Mouse (Mus musculus) adrenal gland, postnatal 25 days (tissue): Measurements from ENCODE around the gene Atp6v0e. TPM values are rescaled to one million over a fixed set of nuclear protein-coding genes. Genes with fewer than 3 reads are reported as not detected.
A peak's percentile ranks its signal among the peaks of the same experiment; 100 is the strongest.

Experiments
- DNase-seq: peaks from one replicate; pipeline ENCODE4 v3.0.0; 2021; ENCODE audit warnings: mixed read lengths
- long read RNA-seq: library from polyadenylated mRNA; stranded (forward); transcript quantifications from one replicate; pipeline ENCODE4 v2.0.0, GENCODE M21; 2021
- total RNA-seq: library from RNA; stranded (reverse); gene quantifications from 2 replicates; pipeline ENCODE4 v1.2.3, GENCODE M21; 2021

The Atp6v0e gene
- total RNA-seq, result 172 and 213 TPM in 2 replicates
- long read RNA-seq, transcript Atp6v0e-201 (4 exons, 823 nt), result major isoform, 106 of 156 reads
- long read RNA-seq, partial matches to known transcripts, result 1 of 156 reads
- long read RNA-seq, other reads (novel, unspliced or antisense), result 49 of 156 reads

- DNase-seq, result peak; percentile 99
Observed at GRCm38 (mm10) chr17:26662978-26663683, at the start of gene Atp6v0e. Gene Atp6v0e (plus strand): TSS chr17:26663231.

- DNase-seq, result no peak
Observed at GRCm38 (mm10) chr17:26614286-26614685, 48.7 kb upstream of the Atp6v0e start.

GRCm38 (mm10) chr17:26614708-26615486 lies 48.1 kb upstream of the Atp6v0e start:
- DNase-seq, result no peak

- no peak for DNase-seq
Observed at GRCm38 (mm10) chr17:26616696-26617095, 46.3 kb upstream of the Atp6v0e start.

GRCm38 (mm10) chr17:26618498-26618897 lies 44.5 kb upstream of the Atp6v0e start:
- DNase-seq, result no peak

GRCm38 (mm10) chr17:26619577-26619976 lies 43.5 kb upstream of the Atp6v0e start:
- no peak for DNase-seq

- no peak for DNase-seq
Observed at GRCm38 (mm10) chr17:26620292-26620691, 42.7 kb upstream of the Atp6v0e start.

GRCm38 (mm10) chr17:26620786-26621766 lies 42.0 kb upstream of the Atp6v0e start:
- peak; percentile 60 for DNase-seq

- no peak for DNase-seq
Observed at GRCm38 (mm10) chr17:26621912-26622311, 41.1 kb upstream of the Atp6v0e start.

- no peak for DNase-seq
Observed at GRCm38 (mm10) chr17:26623991-26624390, 39.0 kb upstream of the Atp6v0e start.

- DNase-seq, result no peak
Observed at GRCm38 (mm10) chr17:26624999-26625398, 38.0 kb upstream of the Atp6v0e start.

- DNase-seq, result no peak
Observed at GRCm38 (mm10) chr17:26625521-26626010, 37.5 kb upstream of the Atp6v0e start.

GRCm38 (mm10) chr17:26628479-26628878 lies 34.6 kb upstream of the Atp6v0e start:
- DNase-seq, result no peak

- DNase-seq, result no peak
Observed at GRCm38 (mm10) chr17:26628936-26629335, 34.1 kb upstream of the Atp6v0e start.

- DNase-seq, result no peak
Observed at GRCm38 (mm10) chr17:26631811-26632327, 31.2 kb upstream of the Atp6v0e start.

GRCm38 (mm10) chr17:26633186-26633585 lies 29.8 kb upstream of the Atp6v0e start:
- no peak for DNase-seq

GRCm38 (mm10) chr17:26633926-26634325 lies 29.1 kb upstream of the Atp6v0e start:
- DNase-seq, result no peak

- no peak for DNase-seq
Observed at GRCm38 (mm10) chr17:26634539-26634938, 28.5 kb upstream of the Atp6v0e start.

GRCm38 (mm10) chr17:26635951-26636350 lies 27.1 kb upstream of the Atp6v0e start:
- DNase-seq, result no peak

- peak; percentile 43 for DNase-seq
Observed at GRCm38 (mm10) chr17:26637851-26638250, 25.2 kb upstream of the Atp6v0e start.

- peak; percentile 85 for DNase-seq
Observed at GRCm38 (mm10) chr17:26638655-26639054, 24.4 kb upstream of the Atp6v0e start.

- no peak for DNase-seq
Observed at GRCm38 (mm10) chr17:26639791-26640190, 23.2 kb upstream of the Atp6v0e start.
